Mouse (Mus musculus): ENCODE measurements at regions not wholly inside any gene's neighbourhood (a gene's known extent, or its start where the extent isn't known, plus 50 kb on each side); places are given as distances from the start of the nearest gene placed in this dataset.

DNA sequence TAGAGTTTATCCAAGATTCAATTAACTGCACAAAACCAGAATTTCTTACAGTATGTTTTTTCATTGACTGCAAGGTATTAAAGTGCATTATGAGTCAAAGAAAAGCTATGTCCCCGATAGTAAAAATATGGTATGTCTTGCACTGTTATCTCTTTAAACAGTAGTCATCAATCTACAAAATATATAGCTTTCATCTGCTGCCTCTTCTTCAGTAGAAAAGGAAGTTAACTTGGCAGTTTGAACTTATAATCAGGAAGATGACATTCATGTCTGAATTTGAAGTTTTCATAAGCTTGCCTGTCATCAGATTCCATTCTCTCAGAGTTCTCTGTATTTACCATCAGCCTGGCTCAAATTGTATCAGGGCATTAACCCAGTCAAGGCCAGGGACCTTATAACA is 122.7 kb upstream of the Fmo9 start:
- no peak for TF ChIP-seq POLR2A (IDR thresholded peaks at IDR 0.05; ENCODE audit: extremely low read depth, insufficient read depth, low read length)
- no peak for TF ChIP-seq CTCF (IDR thresholded peaks at IDR 0.05; ENCODE audit: extremely low read depth, insufficient read depth, low read length)

Data from cortical plate, adult 2 months (tissue).